Mouse (Mus musculus) intestine, embryonic 16.5 days (tissue): ENCODE results near the gene Sertad3. TPM values are rescaled to one million over a fixed set of nuclear protein-coding genes. Genes with fewer than 3 reads are reported as not detected.
"Not testable (repeated sequence)": the region's sequence is repeated elsewhere in the genome, so short reads cannot be mapped to it uniquely, and the experiment has no call there.

Experiments
- ATAC-seq: fragments of 200-750 bp; cut with Nextera tagmentation; 2 replicates; pipeline ENCODE4 v1.8.0; 2017; ENCODE audit warnings: moderate TSS enrichment, moderate library complexity
- H3K27ac ChIP-seq: fragments of 300-500 bp; sonication (generic); 2 replicates; pipeline ENCODE4 v1.5.1; 2014; ENCODE audit warnings: mild to moderate bottlenecking, low read length
- H3K27me3 ChIP-seq: fragments of 300-500 bp; sonication (generic); replicated peaks from 2 replicates; pipeline ENCODE4 v1.6.1; 2014; ENCODE audit warnings: low read length, control low read depth, mixed read lengths; ENCODE audit not compliant: control insufficient read depth, insufficient read depth
- H3K36me3 ChIP-seq: fragments of 300-500 bp; sonication (generic); 2 replicates; pipeline ENCODE4 v1.6.1; 2014; ENCODE audit warnings: low read length, control low read depth; ENCODE audit not compliant: control insufficient read depth, insufficient read depth
- H3K4me1 ChIP-seq: fragments of 300-500 bp; sonication (generic); 2 replicates; pipeline ENCODE4 v1.6.1; 2014; ENCODE audit warnings: low read length, control low read depth, mixed read lengths; ENCODE audit not compliant: control insufficient read depth, insufficient read depth
- H3K4me2 ChIP-seq: fragments of 300-500 bp; sonication (generic); 2 replicates; pipeline ENCODE4 v1.6.1; 2014; ENCODE audit warnings: low read depth, low read length, control low read depth
- H3K4me3 ChIP-seq: fragments of 300-500 bp; sonication (generic); 2 replicates; pipeline ENCODE4 v1.5.1; 2014; ENCODE audit warnings: mild to moderate bottlenecking, low read length
- H3K9ac ChIP-seq: fragments of 300-500 bp; sonication (generic); 2 replicates; pipeline ENCODE4 v1.6.1; 2014; ENCODE audit warnings: low read depth, low read length
- H3K9me3 ChIP-seq: fragments of 300-500 bp; sonication (generic); 2 replicates; pipeline ENCODE4 v1.6.1; 2016; ENCODE audit warnings: low read length, control low read depth; ENCODE audit not compliant: control insufficient read depth
- WGBS: fragments of 180-500 bp; shearing (Covaris S2); extraction: QIAGEN DNeasy Blood & Tissue Kit; methylation state at CpG from one replicate; pipeline ENCODE4 v1.1.7; 2014; 5-methylcytosine and 5-hydroxymethylcytosine counted together
- polyA plus RNA-seq: library from polyadenylated mRNA; unstranded; fragments of >200 nt; fragmentation: Nextera tagmentation; extraction: Ambion mirVana; gene quantifications from 2 replicates; pipeline ENCODE4 v1.2.1, GENCODE M21; 2015

The Sertad3 gene
- polyA plus RNA-seq, 1 experiment from 2014 or later, result 27.4 TPM

DNA sequence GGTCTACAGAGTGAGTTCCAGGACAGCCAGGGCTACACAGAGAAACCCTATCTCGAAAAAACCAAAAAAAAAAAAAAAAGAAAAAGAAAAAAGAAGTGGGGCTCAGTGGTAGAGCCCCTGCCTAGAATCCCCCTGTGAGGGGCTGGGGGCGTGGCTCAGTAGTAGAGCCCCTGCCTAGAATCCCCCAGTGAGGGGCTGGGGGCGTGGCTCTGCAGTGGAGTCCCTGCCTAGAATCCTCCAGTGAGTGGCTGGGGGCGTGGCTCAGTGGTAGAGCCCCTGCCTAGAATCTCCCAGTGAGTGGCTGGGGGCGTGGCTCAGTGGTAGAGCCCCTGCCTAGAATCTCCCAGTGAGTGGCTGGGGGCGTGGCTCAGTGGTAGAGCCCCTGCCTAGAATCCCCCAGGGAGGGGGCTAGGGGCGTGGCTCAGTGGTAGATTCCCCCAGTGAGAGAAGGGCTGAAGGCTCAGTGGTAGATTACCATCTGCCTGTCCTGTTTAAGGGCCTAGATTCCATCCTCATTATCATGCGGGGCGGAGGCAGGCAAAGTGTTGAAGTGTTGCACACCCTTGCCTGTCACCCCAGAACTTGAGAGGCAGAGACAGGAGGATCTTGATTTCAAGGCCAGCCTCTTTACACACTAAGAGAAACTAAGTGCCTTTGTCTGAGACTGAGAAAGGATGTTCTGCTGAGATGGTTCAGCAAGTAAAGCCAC lies 21.2 kb downstream of the Sertad3 start:
- ATAC-seq, result not testable (repeated sequence)
- peaks cover 20% of the 10 kb centered on the region for H3K4me1 ChIP-seq

GRCm38 (mm10) chr7:27499036-27499435 lies 25.5 kb downstream of the Sertad3 start, which contains the start of gene Prx:
Gene Prx (plus strand): TSS chr7:27499324.
- H3K4me1 ChIP-seq, result no peaks in the 10 kb centered on the region
- H3K27me3 ChIP-seq, result no peaks in the 10 kb centered on the region
- no peaks in the 10 kb centered on the region for H3K36me3 ChIP-seq
- no peak for ATAC-seq
- H3K9me3 ChIP-seq, result no peaks in the 10 kb centered on the region
- H3K4me3 ChIP-seq, result no peak within 1 kb of the TSS
- H3K27ac ChIP-seq, result no peak within 1 kb of the TSS
- H3K9ac ChIP-seq, result no peak within 1 kb of the TSS
- 39% methylated on average over 3 of the region's 3 CpGs for WGBS
- no peak within 1 kb of the TSS for H3K4me2 ChIP-seq

More for the DNA sequence above, 21.2 kb downstream of the Sertad3 start:
- H3K27me3 ChIP-seq, H3K27ac ChIP-seq, H3K9me3 ChIP-seq, H3K36me3 ChIP-seq, H3K4me3 ChIP-seq, H3K4me2 ChIP-seq, H3K9ac ChIP-seq: not testable (repeated sequence)
- WGBS, result 89% methylated on average over 9 of the region's 9 CpGs

DNA sequence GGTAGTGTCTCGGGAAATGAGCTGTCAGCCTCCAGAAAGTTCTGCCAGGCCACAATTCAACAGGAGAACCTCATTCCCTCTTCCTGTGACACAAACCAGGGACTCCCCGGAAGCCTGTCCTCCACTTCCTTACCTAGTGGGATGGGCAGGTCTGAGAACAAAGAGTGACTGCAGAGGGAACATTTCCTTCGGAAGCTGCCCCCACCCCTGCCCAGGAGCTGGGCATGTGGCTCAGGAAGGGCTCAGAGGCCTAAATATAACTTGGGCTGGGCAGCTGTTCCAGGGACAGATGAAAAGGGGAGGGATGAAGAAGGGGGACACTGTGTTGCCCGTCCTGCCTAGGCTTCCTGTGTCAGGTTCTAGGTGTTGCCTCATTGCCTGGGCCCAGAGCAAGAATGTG lies 28.1 kb downstream of the Sertad3 start:
- no peak overlapping the region for H3K4me3 ChIP-seq
- peaks cover 5% of the 10 kb centered on the region for H3K4me1 ChIP-seq
- H3K4me2 ChIP-seq, result no peak overlapping the region
- 48% methylated on average over 4 of the region's 4 CpGs for WGBS
- H3K9me3 ChIP-seq, result no peaks in the 10 kb centered on the region
- H3K27me3 ChIP-seq, result no peaks in the 10 kb centered on the region
- H3K36me3 ChIP-seq, result no peaks in the 10 kb centered on the region
- no peak for ATAC-seq
- H3K9ac ChIP-seq, result no peak overlapping the region
- no peak overlapping the region for H3K27ac ChIP-seq

GRCm38 (mm10) chr7:27506765-27507370 lies 33.3 kb downstream of the Sertad3 start:
- Histone ChIP-seq H3K36me3 (no peaks in the 10 kb centered on the region), H3K9ac (peak overlapping the region; percentile 44), H3K4me1 (peaks cover 13% of the 10 kb centered on the region), H3K27ac (peak overlapping the region; percentile 100), H3K27me3 (no peaks in the 10 kb centered on the region), H3K9me3 (no peaks in the 10 kb centered on the region), H3K4me2 (peak overlapping the region; percentile 59), H3K4me3 (peak overlapping the region; percentile 69)
- no peak for ATAC-seq
- WGBS, result 29% methylated on average over 9 of the region's 9 CpGs

DNA sequence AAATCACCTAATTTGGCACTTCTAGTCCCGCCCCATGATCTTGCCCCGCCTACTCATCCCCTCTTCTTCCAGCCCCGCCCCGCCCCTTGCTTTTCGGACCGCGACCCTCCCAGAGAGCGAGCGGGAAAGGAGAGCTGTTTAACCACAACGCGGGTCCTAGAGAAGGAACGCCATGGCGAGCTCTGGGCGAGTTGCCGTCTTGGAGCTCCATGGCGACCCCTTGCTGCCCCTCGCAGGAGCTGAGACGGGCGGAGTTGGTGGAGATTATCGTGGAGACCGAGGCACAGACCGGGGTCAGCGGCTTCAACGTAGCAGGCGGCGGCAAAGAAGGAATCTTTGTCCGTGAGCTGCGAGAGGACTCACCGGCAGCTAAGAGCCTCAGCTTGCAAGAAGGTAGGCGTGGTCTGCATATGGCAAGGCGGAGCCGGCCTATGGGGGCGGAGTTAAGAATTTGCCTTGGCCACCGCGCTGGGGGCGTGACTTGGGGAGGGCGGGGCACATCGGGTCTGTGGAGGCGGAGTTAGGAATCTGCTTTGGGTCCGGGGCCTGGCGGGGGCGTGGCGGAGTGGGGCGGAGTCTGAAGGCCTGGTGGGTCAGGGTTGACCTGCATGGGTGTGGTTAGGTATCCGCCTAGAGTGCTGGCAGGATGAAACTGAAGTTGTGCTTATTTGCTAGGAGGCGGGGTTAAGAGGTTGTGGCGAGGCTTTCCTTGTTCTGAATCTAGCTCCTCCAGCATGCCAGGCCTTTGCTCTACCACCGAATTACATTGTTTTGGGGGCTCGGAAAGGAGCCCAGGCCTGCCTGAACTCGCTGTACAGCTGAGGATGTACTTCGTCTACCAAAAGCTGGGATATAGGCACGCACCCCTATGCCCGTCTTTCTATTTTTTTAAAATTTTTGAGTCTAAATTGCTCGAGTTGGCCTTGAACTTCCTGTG lies 34.4 kb downstream of the Sertad3 start:
- ATAC-seq, result peak; percentile 96
- no peaks in the 10 kb centered on the region for H3K9me3 ChIP-seq
- no peaks in the 10 kb centered on the region for H3K27me3 ChIP-seq
- H3K9ac ChIP-seq, result peak overlapping the region; percentile 82
- H3K27ac ChIP-seq, result peak overlapping the region; percentile 100
- under 1% methylated on average over 54 of the region's 54 CpGs for WGBS
- peaks cover 13% of the 10 kb centered on the region for H3K4me1 ChIP-seq
- H3K36me3 ChIP-seq, result no peaks in the 10 kb centered on the region
- peak overlapping the region; percentile 59 for H3K4me2 ChIP-seq
- H3K4me3 ChIP-seq, result peak overlapping the region; percentile 69

GRCm38 (mm10) chr7:27508648-27509005 lies 35.1 kb downstream of the Sertad3 start:
- H3K9ac ChIP-seq, result 0 out of 2 replicates have a peak overlapping the region, but pooled peaks have one; percentile 23
- H3K4me2 ChIP-seq, result peak overlapping the region; percentile 59
- H3K27me3 ChIP-seq, result no peaks in the 10 kb centered on the region
- H3K27ac ChIP-seq, result peak overlapping the region; percentile 100
- H3K4me1 ChIP-seq, result peaks cover 13% of the 10 kb centered on the region
- H3K9me3 ChIP-seq, result no peaks in the 10 kb centered on the region
- no peaks in the 10 kb centered on the region for H3K36me3 ChIP-seq
- H3K4me3 ChIP-seq, result peak overlapping the region; percentile 69
- ATAC-seq, result peak; percentile 79
- 14% methylated on average over 6 of the region's 6 CpGs for WGBS

DNA sequence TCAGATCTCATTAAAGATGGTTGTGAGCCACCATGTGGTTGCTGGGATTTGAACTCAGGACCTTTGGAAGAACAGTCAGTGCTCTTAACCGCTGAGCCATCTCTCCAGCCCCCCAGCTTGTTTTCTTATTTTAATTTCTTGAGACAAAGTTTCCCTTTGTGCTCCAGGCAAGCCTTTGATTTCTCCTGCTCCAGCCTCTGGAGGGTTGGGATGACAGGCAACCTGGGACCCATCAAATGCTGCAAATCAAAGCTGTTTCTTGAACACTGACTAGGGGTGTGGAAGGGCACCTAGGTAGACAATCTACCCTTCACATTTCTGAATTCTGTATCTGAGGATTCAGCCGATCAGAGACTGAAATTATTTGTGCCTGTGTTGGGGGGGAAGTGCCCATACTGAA lies 37.2 kb downstream of the Sertad3 start:
- WGBS, result 92% methylated on average over 2 of the region's 2 CpGs
- Histone ChIP-seq H3K9me3 (no peaks in the 10 kb centered on the region), H3K9ac (no peak overlapping the region)

DNA sequence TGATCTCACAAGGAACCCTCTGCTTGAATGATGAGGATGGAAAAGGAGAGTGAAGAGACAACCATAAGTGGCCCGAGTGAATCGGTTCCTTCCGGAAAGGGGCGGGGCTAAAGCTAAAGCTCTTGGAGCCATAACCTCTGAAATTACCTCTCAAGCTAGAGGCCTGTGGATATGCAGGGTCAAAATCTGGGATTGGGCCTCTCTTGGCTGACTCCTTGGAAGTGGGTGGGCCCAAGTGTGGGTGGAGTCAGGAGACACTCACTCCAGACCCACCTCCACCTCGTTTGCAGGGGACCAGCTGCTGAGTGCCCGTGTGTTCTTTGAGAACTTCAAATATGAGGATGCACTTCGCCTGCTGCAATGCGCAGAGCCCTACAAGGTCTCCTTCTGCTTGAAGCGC lies 41.4 kb downstream of the Sertad3 start:
- no peak overlapping the region for H3K27ac ChIP-seq
- no peak for ATAC-seq
- H3K4me1 ChIP-seq, result no peaks in the 10 kb centered on the region
- no peaks in the 10 kb centered on the region for H3K27me3 ChIP-seq
- H3K9me3 ChIP-seq, result no peaks in the 10 kb centered on the region
- 0 out of 2 replicates have a peak, but pooled peaks cover 2% of the 10 kb centered on the region for H3K36me3 ChIP-seq
- no peak overlapping the region for H3K4me3 ChIP-seq
- no peak overlapping the region for H3K4me2 ChIP-seq
- no peak overlapping the region for H3K9ac ChIP-seq
- WGBS, result 70% methylated on average over 9 of the region's 9 CpGs

More for the DNA sequence above, 37.2 kb downstream of the Sertad3 start:
- no peak overlapping the region for H3K4me3 ChIP-seq
- no peaks in the 10 kb centered on the region for H3K36me3 ChIP-seq
- peaks cover 13% of the 10 kb centered on the region for H3K4me1 ChIP-seq
- no peak overlapping the region for H3K4me2 ChIP-seq
- no peak for ATAC-seq
- H3K27me3 ChIP-seq, result no peaks in the 10 kb centered on the region
- no peak overlapping the region for H3K27ac ChIP-seq

DNA sequence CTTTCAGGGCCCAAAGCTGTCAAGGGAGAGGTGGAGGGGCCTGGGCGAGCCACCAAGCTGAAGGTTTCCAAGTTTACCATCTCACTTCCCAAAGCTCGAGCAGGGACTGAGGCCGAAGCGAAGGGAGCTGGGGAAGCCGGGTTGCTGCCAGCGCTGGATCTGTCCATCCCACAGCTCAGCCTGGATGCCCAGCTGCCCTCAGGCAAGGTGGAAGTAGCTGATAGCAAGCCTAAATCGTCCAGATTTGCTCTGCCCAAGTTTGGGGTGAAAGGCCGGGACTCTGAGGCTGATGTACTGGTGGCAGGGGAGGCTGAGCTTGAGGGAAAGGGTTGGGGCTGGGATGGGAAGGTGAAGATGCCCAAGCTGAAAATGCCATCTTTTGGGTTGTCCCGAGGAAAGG lies 44.7 kb downstream of the Sertad3 start:
- Histone ChIP-seq H3K36me3 (0 out of 2 replicates have a peak, but pooled peaks cover 2% of the 10 kb centered on the region), H3K4me3 (no peak overlapping the region), H3K9ac (no peak overlapping the region), H3K27me3 (no peaks in the 10 kb centered on the region), H3K27ac (no peak overlapping the region), H3K4me1 (no peaks in the 10 kb centered on the region), H3K9me3 (no peaks in the 10 kb centered on the region), H3K4me2 (no peak overlapping the region)
- no peak for ATAC-seq
- 86% methylated on average over 9 of the region's 9 CpGs for WGBS
